Mouse (Mus musculus) erythroblast, embryonic 14.5 days (primary cell): ENCODE data around the gene Pimreg. TPM values are rescaled to one million over a fixed set of nuclear protein-coding genes. Genes with fewer than 3 reads are reported as not detected.

ENCODE experiments used
- H3K27me3 ChIP-seq: 2 replicates; pipeline ENCODE4 v1.6.1; 2012; ENCODE audit warnings: inconsistent platforms; ENCODE audit not compliant: control insufficient read depth
- H3K36me3 ChIP-seq: 2 replicates; pipeline ENCODE4 v1.6.1; 2012; ENCODE audit warnings: mild to moderate bottlenecking, inconsistent platforms; ENCODE audit not compliant: control insufficient read depth
- H3K4me1 ChIP-seq: 2 replicates; pipeline ENCODE4 v1.6.1; 2012; ENCODE audit warnings: inconsistent platforms; ENCODE audit not compliant: control insufficient read depth
- H3K4me3 ChIP-seq: replicated peaks from 2 replicates; pipeline ENCODE3; 2012; ENCODE audit warnings: moderate library complexity, mild to moderate bottlenecking, inconsistent platforms
- H3K9me3 ChIP-seq: 2 replicates; pipeline ENCODE4 v1.6.1; 2012; ENCODE audit warnings: low read length, inconsistent platforms, mixed read lengths; ENCODE audit not compliant: control insufficient read depth
- GATA1 ChIP-seq: IDR thresholded peaks from 2 replicates; pipeline ENCODE4 v1.6.1; 2012; ENCODE audit warnings: low read length, inconsistent platforms, mixed read lengths
- TAL1 ChIP-seq: IDR thresholded peaks from 3 replicates; pipeline ENCODE4 v1.6.1; 2012; ENCODE audit warnings: low read length, inconsistent platforms, mixed read lengths
- polyA plus RNA-seq: library from polyadenylated mRNA; stranded (reverse); fragments of >175 nt; gene quantifications from 2 replicates; pipeline ENCODE4 v1.2.3, GENCODE M21; 2012

The Pimreg gene
- polyA plus RNA-seq, 1 experiment = 0.17 TPM

- Histone ChIP-seq H3K27me3 (no peaks in the 10 kb centered on the region), H3K4me3 (no peak overlapping the region)
- TF ChIP-seq TAL1 (no peak), GATA1 (no peak)
Measured at GRCm38 (mm10) chr11:72010940-72011722, 30.7 kb upstream of the Pimreg start.

GRCm38 (mm10) chr11:72011955-72012354 is 29.9 kb upstream of the Pimreg start:
- no peak overlapping the region for H3K4me3 ChIP-seq
- H3K4me1 ChIP-seq = no peaks in the 10 kb centered on the region
- no peaks in the 10 kb centered on the region for H3K9me3 ChIP-seq
- no peaks in the 10 kb centered on the region for H3K27me3 ChIP-seq
- no peak for TF ChIP-seq GATA1
- TF ChIP-seq TAL1 = no peak
- no peaks in the 10 kb centered on the region for H3K36me3 ChIP-seq

More at GRCm38 (mm10) chr11:72010940-72011722, 30.7 kb upstream of the Pimreg start:
- Histone ChIP-seq H3K4me1 (no peaks in the 10 kb centered on the region), H3K9me3 (no peaks in the 10 kb centered on the region), H3K36me3 (no peaks in the 10 kb centered on the region)

GRCm38 (mm10) chr11:72014674-72015073 is 27.2 kb upstream of the Pimreg start:
- H3K9me3 ChIP-seq = no peaks in the 10 kb centered on the region
- TF ChIP-seq GATA1 (no peak), TAL1 (no peak)
- H3K27me3 ChIP-seq = no peaks in the 10 kb centered on the region
- no peaks in the 10 kb centered on the region for H3K4me1 ChIP-seq
- H3K36me3 ChIP-seq = no peaks in the 10 kb centered on the region
- no peak overlapping the region for H3K4me3 ChIP-seq

GRCm38 (mm10) chr11:72016518-72017252 is 25.1 kb upstream of the Pimreg start:
- TF ChIP-seq GATA1 = no peak
- no peak for TF ChIP-seq TAL1
- H3K9me3 ChIP-seq = no peaks in the 10 kb centered on the region

GRCm38 (mm10) chr11:72017253-72017601 is 24.6 kb upstream of the Pimreg start:
- H3K36me3 ChIP-seq = no peaks in the 10 kb centered on the region
- TF ChIP-seq GATA1 = no peak
- no peak for TF ChIP-seq TAL1
- no peaks in the 10 kb centered on the region for H3K9me3 ChIP-seq
- H3K27me3 ChIP-seq = no peaks in the 10 kb centered on the region
- no peak overlapping the region for H3K4me3 ChIP-seq
- H3K4me1 ChIP-seq = peaks cover 7% of the 10 kb centered on the region

More at GRCm38 (mm10) chr11:72016518-72017252, 25.1 kb upstream of the Pimreg start:
- Histone ChIP-seq H3K27me3 (no peaks in the 10 kb centered on the region), H3K36me3 (no peaks in the 10 kb centered on the region), H3K4me3 (no peak overlapping the region), H3K4me1 (peaks cover 7% of the 10 kb centered on the region)

GRCm38 (mm10) chr11:72021015-72021414 is 20.8 kb upstream of the Pimreg start:
- Histone ChIP-seq H3K4me1 (peaks cover 7% of the 10 kb centered on the region), H3K4me3 (no peak overlapping the region), H3K36me3 (no peaks in the 10 kb centered on the region), H3K9me3 (no peaks in the 10 kb centered on the region), H3K27me3 (no peaks in the 10 kb centered on the region)
- TF ChIP-seq TAL1 (no peak), GATA1 (no peak)

- Histone ChIP-seq H3K36me3 (no peaks in the 10 kb centered on the region), H3K27me3 (no peaks in the 10 kb centered on the region), H3K9me3 (no peaks in the 10 kb centered on the region), H3K4me1 (peaks cover 7% of the 10 kb centered on the region), H3K4me3 (no peak overlapping the region)
- TF ChIP-seq TAL1 = no peak
- TF ChIP-seq GATA1 = no peak
Measured at GRCm38 (mm10) chr11:72022827-72023226, 19.0 kb upstream of the Pimreg start.

- Histone ChIP-seq H3K4me3 (no peak overlapping the region), H3K36me3 (no peaks in the 10 kb centered on the region), H3K4me1 (peaks cover 7% of the 10 kb centered on the region), H3K9me3 (no peaks in the 10 kb centered on the region), H3K27me3 (no peaks in the 10 kb centered on the region)
- TF ChIP-seq GATA1 (no peak), TAL1 (no peak)
Measured at GRCm38 (mm10) chr11:72023581-72023980, 18.3 kb upstream of the Pimreg start.

GRCm38 (mm10) chr11:72024193-72024781 is 17.5 kb upstream of the Pimreg start:
- peaks cover 7% of the 10 kb centered on the region for H3K4me1 ChIP-seq
- peaks cover 3% of the 10 kb centered on the region for H3K27me3 ChIP-seq
- H3K36me3 ChIP-seq = no peaks in the 10 kb centered on the region
- TF ChIP-seq GATA1 (no peak), TAL1 (no peak)
- H3K9me3 ChIP-seq = no peaks in the 10 kb centered on the region
- H3K4me3 ChIP-seq = no peak overlapping the region
